Mouse (Mus musculus): ENCODE data around the gene Speg.
A peak's percentile ranks its signal among the peaks of the same experiment; 100 is the strongest.

Speg gene

GRCm38 (mm10) chr1:75374950-75375936 lies at the start of gene Speg:
Speg (plus strand) TSS chr1:75375297.
- no peak for DNase-seq (ENCODE audit: low read depth, low spot score)

- DNase-seq (ENCODE audit: low read depth, low spot score): no peak
Measured at GRCm38 (mm10) chr1:75327461-75327860, 47.6 kb upstream of the Speg start.

- DNase-seq (ENCODE audit: low read depth, low spot score): no peak
Measured at GRCm38 (mm10) chr1:75331271-75331670, 43.8 kb upstream of the Speg start.

- no peak for DNase-seq (ENCODE audit: low read depth, low spot score)
Measured at GRCm38 (mm10) chr1:75336461-75336860, 38.6 kb upstream of the Speg start.

- no peak for DNase-seq (ENCODE audit: low read depth, low spot score)
Measured at GRCm38 (mm10) chr1:75337097-75337496, 38.0 kb upstream of the Speg start.

- DNase-seq (ENCODE audit: low read depth, low spot score): peak; percentile 59
Measured at GRCm38 (mm10) chr1:75338091-75338694, 36.9 kb upstream of the Speg start.

GRCm38 (mm10) chr1:75339337-75339736 lies 35.8 kb upstream of the Speg start:
- DNase-seq (ENCODE audit: low read depth, low spot score): no peak

GRCm38 (mm10) chr1:75340519-75340918 lies 34.6 kb upstream of the Speg start:
- DNase-seq (ENCODE audit: low read depth, low spot score): no peak

GRCm38 (mm10) chr1:75342874-75343416 lies 32.2 kb upstream of the Speg start:
- DNase-seq (ENCODE audit: low read depth, low spot score): peak; percentile 75

- DNase-seq (ENCODE audit: low read depth, low spot score): peak; percentile 58
Measured at GRCm38 (mm10) chr1:75344291-75345035, 30.6 kb upstream of the Speg start.

- DNase-seq (ENCODE audit: low read depth, low spot score): no peak
Measured at GRCm38 (mm10) chr1:75345036-75345935, 29.8 kb upstream of the Speg start.

GRCm38 (mm10) chr1:75347279-75347678 lies 27.8 kb upstream of the Speg start:
- DNase-seq (ENCODE audit: low read depth, low spot score): no peak

- DNase-seq (ENCODE audit: low read depth, low spot score): no peak
Measured at GRCm38 (mm10) chr1:75349275-75349674, 25.8 kb upstream of the Speg start.

- no peak for DNase-seq (ENCODE audit: low read depth, low spot score)
Measured at GRCm38 (mm10) chr1:75357261-75357660, 17.8 kb upstream of the Speg start.

- DNase-seq (ENCODE audit: low read depth, low spot score): no peak
Measured at GRCm38 (mm10) chr1:75358009-75358408, 17.1 kb upstream of the Speg start.

- DNase-seq (ENCODE audit: low read depth, low spot score): no peak
Measured at GRCm38 (mm10) chr1:75359346-75359745, 15.8 kb upstream of the Speg start.

GRCm38 (mm10) chr1:75360112-75361031 lies 14.7 kb upstream of the Speg start, which contains the start of gene Des:
Des (plus strand) TSS chr1:75360329.
- DNase-seq (ENCODE audit: low read depth, low spot score): no peak

- no peak for DNase-seq (ENCODE audit: low read depth, low spot score)
Measured at GRCm38 (mm10) chr1:75361123-75361522, 14.0 kb upstream of the Speg start.

- no peak for DNase-seq (ENCODE audit: low read depth, low spot score)
Measured at GRCm38 (mm10) chr1:75361750-75362149, 13.3 kb upstream of the Speg start.

GRCm38 (mm10) chr1:75363868-75364267 lies 11.2 kb upstream of the Speg start:
- no peak for DNase-seq (ENCODE audit: low read depth, low spot score)

Data from mesoderm, embryonic 11.5 days (tissue).